Mouse (Mus musculus) brown adipose tissue, adult 24 weeks (tissue): ENCODE data around the gene Asxl2. TPM values are rescaled to one million over a fixed set of nuclear protein-coding genes. Genes with fewer than 3 reads are reported as not detected.
"Not testable (repeated sequence)": the region's sequence is repeated elsewhere in the genome, so short reads cannot be mapped to it uniquely, and the experiment has no call there.

Experiments
- H3K27ac ChIP-seq: fragments of 200-500 bp; replicated peaks from 2 replicates; pipeline ENCODE4 v1.5.1; 2012; ENCODE audit warnings: low read depth, mild to moderate bottlenecking, low read length
- H3K4me1 ChIP-seq: fragments of 200-500 bp; 2 replicates; pipeline ENCODE4 v1.6.1; 2012; ENCODE audit warnings: low read length, mixed read lengths; ENCODE audit not compliant: control insufficient read depth, insufficient read depth, insufficient read length
- H3K4me3 ChIP-seq: fragments of 200-500 bp; 2 replicates; pipeline ENCODE4 v1.5.1; 2012; ENCODE audit warnings: low read depth, mild to moderate bottlenecking, low read length, moderate library complexity; ENCODE audit not compliant: insufficient read depth
- polyA plus RNA-seq: library from polyadenylated mRNA; stranded (reverse); fragments of >200 nt; gene quantifications from 2 replicates; pipeline ENCODE4 v1.2.4, GENCODE M21; 2012; ENCODE audit not compliant: missing spikeins, insufficient read depth, insufficient read length

Asxl2 gene
- 6.8 and 8.9 TPM in 2 replicates for polyA plus RNA-seq

GRCm38 (mm10) chr12:3426530-3427034, at the start of gene Asxl2:
Gene Asxl2 (plus strand): TSS chr12:3426857.
- Histone ChIP-seq H3K27ac (peak within 1 kb of the TSS; percentile 79), H3K4me1 (peaks cover 13% of the 10 kb centered on the region), H3K4me3 (peak within 1 kb of the TSS; percentile 72)

- Histone ChIP-seq H3K27ac (no peak overlapping the region), H3K4me1 (no peaks in the 10 kb centered on the region), H3K4me3 (no peak overlapping the region)
Observed at GRCm38 (mm10) chr12:3377190-3377589, 49.5 kb upstream of the Asxl2 start.

- no peak overlapping the region for H3K27ac ChIP-seq
- H3K4me3 ChIP-seq = no peak overlapping the region
- no peaks in the 10 kb centered on the region for H3K4me1 ChIP-seq
Observed at GRCm38 (mm10) chr12:3377755-3378154, 48.9 kb upstream of the Asxl2 start.

GRCm38 (mm10) chr12:3384860-3385259, 41.8 kb upstream of the Asxl2 start:
- Histone ChIP-seq H3K4me1 (peaks cover 7% of the 10 kb centered on the region; the same call in 1 of the 2 replicates), H3K4me3 (no peak overlapping the region), H3K27ac (no peak overlapping the region)

- peaks cover 7% of the 10 kb centered on the region; the same call in 1 of the 2 replicates for H3K4me1 ChIP-seq
- no peak overlapping the region for H3K4me3 ChIP-seq
- H3K27ac ChIP-seq = no peak overlapping the region
Observed at GRCm38 (mm10) chr12:3385271-3385670, 41.4 kb upstream of the Asxl2 start.

- peaks cover 7% of the 10 kb centered on the region; the same call in 1 of the 2 replicates for H3K4me1 ChIP-seq
- H3K27ac ChIP-seq = no peak overlapping the region
- H3K4me3 ChIP-seq = no peak overlapping the region
Observed at GRCm38 (mm10) chr12:3385940-3386339, 40.7 kb upstream of the Asxl2 start.

GRCm38 (mm10) chr12:3387891-3388290, 38.8 kb upstream of the Asxl2 start:
- Histone ChIP-seq H3K4me3 (no peak overlapping the region), H3K4me1 (peaks cover 7% of the 10 kb centered on the region; the same call in 1 of the 2 replicates), H3K27ac (no peak overlapping the region)

- Histone ChIP-seq H3K27ac (no peak overlapping the region), H3K4me1 (peaks cover 7% of the 10 kb centered on the region; the same call in 1 of the 2 replicates), H3K4me3 (no peak overlapping the region)
Observed at GRCm38 (mm10) chr12:3389394-3389793, 37.3 kb upstream of the Asxl2 start.

- no peak overlapping the region for H3K27ac ChIP-seq
- no peak overlapping the region for H3K4me3 ChIP-seq
- peaks cover 7% of the 10 kb centered on the region; the same call in 1 of the 2 replicates for H3K4me1 ChIP-seq
Observed at GRCm38 (mm10) chr12:3390071-3390470, 36.6 kb upstream of the Asxl2 start.

GRCm38 (mm10) chr12:3390577-3391262, 35.9 kb upstream of the Asxl2 start:
- H3K27ac ChIP-seq = no peak overlapping the region; the same call in 1 of the 2 replicates
- H3K4me3 ChIP-seq = no peak overlapping the region

GRCm38 (mm10) chr12:3391276-3391675, 35.4 kb upstream of the Asxl2 start:
- Histone ChIP-seq H3K4me3 (no peak overlapping the region), H3K4me1 (no peaks in the 10 kb centered on the region), H3K27ac (no peak overlapping the region; the same call in 1 of the 2 replicates)

More at GRCm38 (mm10) chr12:3390577-3391262, 35.9 kb upstream of the Asxl2 start:
- H3K4me1 ChIP-seq = peaks cover under 1% of the 10 kb centered on the region; the same call in 1 of the 2 replicates

GRCm38 (mm10) chr12:3393140-3393539, 33.5 kb upstream of the Asxl2 start:
- Histone ChIP-seq H3K27ac (no peak overlapping the region), H3K4me3 (no peak overlapping the region), H3K4me1 (no peaks in the 10 kb centered on the region)

- Histone ChIP-seq H3K4me1 (no peaks in the 10 kb centered on the region), H3K27ac (no peak overlapping the region), H3K4me3 (no peak overlapping the region)
Observed at GRCm38 (mm10) chr12:3396931-3397330, 29.7 kb upstream of the Asxl2 start.

GRCm38 (mm10) chr12:3405662-3406061, 21.0 kb upstream of the Asxl2 start:
- H3K27ac ChIP-seq, H3K4me3 ChIP-seq, H3K4me1 ChIP-seq: not testable (repeated sequence)

- Histone ChIP-seq H3K27ac (no peak overlapping the region), H3K4me1 (peaks cover 2% of the 10 kb centered on the region; the same call in 1 of the 2 replicates), H3K4me3 (no peak overlapping the region)
Observed at GRCm38 (mm10) chr12:3406585-3406984, 20.1 kb upstream of the Asxl2 start.

- H3K4me3 ChIP-seq = no peak overlapping the region
- no peaks in the 10 kb centered on the region for H3K4me1 ChIP-seq
- no peak overlapping the region for H3K27ac ChIP-seq
Observed at GRCm38 (mm10) chr12:3414956-3415355, 11.7 kb upstream of the Asxl2 start.
